Comparison of ENCODE assay signal across 8 mouse cellular contexts in the genomic region with DNA sequence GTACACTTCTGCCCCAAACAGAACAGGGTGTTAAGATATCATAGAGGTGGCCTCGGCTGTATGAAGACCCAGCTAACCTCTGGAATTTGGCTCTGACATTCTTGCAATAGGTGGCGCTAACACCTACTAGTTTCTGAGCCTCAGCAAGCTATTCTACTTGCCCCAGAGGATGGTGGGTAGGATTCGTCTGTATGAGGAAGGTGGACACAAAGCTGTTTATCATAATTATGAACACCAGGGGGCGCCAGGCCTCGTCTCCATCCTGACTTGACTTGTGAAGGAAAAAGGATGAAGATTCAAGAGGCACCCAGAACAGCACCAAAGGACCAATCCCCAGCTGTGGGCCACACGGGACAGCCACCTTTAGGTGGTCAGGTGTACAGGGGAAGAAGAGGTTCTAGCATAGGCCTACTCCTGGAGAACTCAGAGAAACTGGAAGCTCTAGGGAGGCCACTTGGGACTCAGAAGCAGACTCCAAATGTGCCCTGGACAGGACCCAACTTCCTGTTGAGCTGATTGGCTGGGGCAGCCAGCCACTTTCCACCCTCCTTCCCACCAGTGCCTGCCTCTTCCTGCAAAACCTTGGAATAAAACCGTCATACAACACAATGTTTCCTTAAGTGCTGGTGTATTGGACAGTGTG. TPM values are rescaled to one million over a fixed set of nuclear protein-coding genes. Genes with fewer than 3 reads are reported as not detected.
A peak's percentile ranks its signal among the peaks of the same experiment; 100 is the strongest.
DNase-seq lines count a peak whose midpoint lies in the region; ATAC-seq lines count a peak whose summit lies in the region.

No protein-coding gene starts in this region.

- H3K4me1 ChIP-seq in forebrain, embryonic 11.5 days (replicated peaks; ENCODE audit: control insufficient read depth, insufficient read depth, low read length): no peaks in the 10 kb centered on the region
- 0 out of 2 replicates have a peak, but pooled peaks cover 6% of the 10 kb centered on the region for H3K4me1 ChIP-seq in forebrain, embryonic 13.5 days

- no peak for ATAC-seq in forebrain, embryonic 11.5 days (replicated peaks; ENCODE audit: low FRiP score)
- no peak for ATAC-seq in forebrain, embryonic 13.5 days

- no peaks in the 10 kb centered on the region for H3K9me3 ChIP-seq in forebrain, embryonic 11.5 days (ENCODE audit: control insufficient read depth, low read length)
- no peaks in the 10 kb centered on the region for H3K9me3 ChIP-seq in forebrain, embryonic 13.5 days (replicated peaks)

- H3K27me3 ChIP-seq in forebrain, embryonic 11.5 days (ENCODE audit: control insufficient read depth, insufficient read depth, low read length): no peaks in the 10 kb centered on the region
- H3K27me3 ChIP-seq in forebrain, embryonic 13.5 days: no peaks in the 10 kb centered on the region

- peak; percentile 63 for DNase-seq in forebrain, embryonic 11.5 days (ENCODE audit: low spot score)
- DNase-seq in CD8-positive naive resting alpha-beta T cell, adult 2 months (ENCODE audit: low read depth in 2 of 2, low spot score in 2 of 2): peak; percentile 45 to 60
- peak; percentile 78 for DNase-seq in c-Kit-positive CD71-negative TER-119-negative erythroid progenitor cells, embryonic 14.5 days (ENCODE audit: low read depth)
- DNase-seq in gastrocnemius, postnatal 10 days: peak; percentile 23
- DNase-seq in kidney, postnatal 4 days: peak; percentile 39 to 60
- DNase-seq in lung, postnatal 36 days: peak; percentile 83
- DNase-seq in spleen, postnatal 14 days (ENCODE audit: low spot score in 2 of 2): peak; percentile 13 to 45

- no peak overlapping the region for H3K27ac ChIP-seq in forebrain, embryonic 11.5 days (ENCODE audit: low read depth, low read length)
- no peak overlapping the region for H3K27ac ChIP-seq in forebrain, embryonic 13.5 days

- no peak overlapping the region for H3K9ac ChIP-seq in forebrain, embryonic 11.5 days (ENCODE audit: low read length)
- no peak overlapping the region for H3K9ac ChIP-seq in forebrain, embryonic 13.5 days

- H3K4me2 ChIP-seq in forebrain, embryonic 11.5 days (ENCODE audit: low read depth, low read length, severe bottlenecking): no peak overlapping the region
- H3K4me2 ChIP-seq in forebrain, embryonic 13.5 days: no peak overlapping the region

- no peak overlapping the region for H3K4me3 ChIP-seq in forebrain, embryonic 11.5 days (ENCODE audit: low read depth, low read length)
- no peak overlapping the region for H3K4me3 ChIP-seq in forebrain, embryonic 13.5 days

- H3K36me3 ChIP-seq in forebrain, embryonic 11.5 days (ENCODE audit: control insufficient read depth, insufficient read depth, low read length): no peaks in the 10 kb centered on the region
- H3K36me3 ChIP-seq in forebrain, embryonic 13.5 days (ENCODE audit: poor library complexity, severe bottlenecking): no peaks in the 10 kb centered on the region

- WGBS in forebrain, embryonic 11.5 days: 42% methylated on average over 7 of the region's 7 CpGs
- 46% methylated on average over 7 of the region's 7 CpGs for WGBS in forebrain, embryonic 13.5 days

RNA-seq across cellular contexts. Expression of a gene that starts 32.3 kb away (rescaled TPM):
- 9.0 and 9.5 TPM in 2 replicates for polyA plus RNA-seq in forebrain, embryonic 11.5 days (2014; fragmentation: Nextera tagmentation; extraction: Ambion mirVana)
- polyA plus RNA-seq in forebrain, embryonic 13.5 days (2015; fragmentation: Nextera tagmentation; extraction: Ambion mirVana): 5.6 and 5.8 TPM in 2 replicates
- total RNA-seq in gastrocnemius, postnatal 10 days (2021): 10 to 100 TPM; 14.9 to 19.6 TPM

Comparison
In these comparisons a context has a peak if more than half of its experiments do, and no peak if none do; other contexts are left out.
1. DNase-seq: peak in every context shown above with its lines; median percentile 83 in lung, postnatal 36 days; 78 in c-Kit-positive CD71-negative TER-119-negative erythroid progenitor cells, embryonic 14.5 days; 63 in forebrain, embryonic 11.5 days; 52 in CD8-positive naive resting alpha-beta T cell, adult 2 months; 50 in kidney, postnatal 4 days; 29 in spleen, postnatal 14 days; 23 in gastrocnemius, postnatal 10 days.